Mouse (Mus musculus) heart, postnatal 0 days (tissue): Measurements from ENCODE around the gene Clba1. TPM values are rescaled to one million over a fixed set of nuclear protein-coding genes. Genes with fewer than 3 reads are reported as not detected.

Source experiments
- ATAC-seq: fragments of 200-750 bp; cut with Nextera tagmentation; 2 replicates; pipeline ENCODE4 v1.8.0; 2017; ENCODE audit warnings: low read depth, moderate number of reproducible peaks, moderate library complexity; ENCODE audit not compliant: insufficient read depth
- DNase-seq: peaks from one replicate; pipeline ENCODE4 v3.0.0-alpha.2; 2016; ENCODE audit warnings: low spot score
- H3K27ac ChIP-seq: fragments of 300-500 bp; sonication (generic); 2 replicates; pipeline ENCODE4 v1.5.1; 2014; ENCODE audit warnings: low read depth, mild to moderate bottlenecking
- H3K27me3 ChIP-seq: fragments of 300-500 bp; sonication (generic); 2 replicates; pipeline ENCODE4 v1.6.1; 2014; ENCODE audit warnings: low read length, mixed read lengths; ENCODE audit not compliant: control insufficient read depth, insufficient read depth
- H3K36me3 ChIP-seq: fragments of 300-500 bp; sonication (generic); replicated peaks from 2 replicates; pipeline ENCODE4 v1.6.1; 2014; ENCODE audit warnings: low read length, mixed read lengths; ENCODE audit not compliant: control insufficient read depth, insufficient read depth
- H3K4me1 ChIP-seq: fragments of 300-500 bp; sonication (generic); 2 replicates; pipeline ENCODE4 v1.6.1; 2014; ENCODE audit warnings: antibody characterized with exemption; ENCODE audit not compliant: control insufficient read depth, insufficient read depth
- H3K4me2 ChIP-seq: fragments of 300-500 bp; sonication (generic); 2 replicates; pipeline ENCODE4 v1.6.1; 2014; ENCODE audit warnings: low read depth, mild to moderate bottlenecking, low read length, moderate library complexity
- H3K4me3 ChIP-seq: fragments of 300-500 bp; sonication (generic); 2 replicates; pipeline ENCODE4 v1.5.1; 2014; ENCODE audit warnings: low read depth, low read length
- H3K9ac ChIP-seq: fragments of 300-500 bp; sonication (generic); replicated peaks from 2 replicates; pipeline ENCODE4 v1.6.1; 2014; ENCODE audit warnings: low read depth, low read length, mixed read lengths
- H3K9me3 ChIP-seq: fragments of 300-500 bp; sonication (generic); replicated peaks from 2 replicates; pipeline ENCODE4 v1.6.1; 2016; ENCODE audit warnings: low read length; ENCODE audit not compliant: control insufficient read depth
- CTCF ChIP-seq: IDR thresholded peaks from 2 replicates; pipeline ENCODE4 v1.5.1; 2016; ENCODE audit warnings: antibody characterized with exemption, control low read depth, low read depth
- EP300 ChIP-seq: IDR thresholded peaks from 2 replicates; pipeline ENCODE4 v1.6.1; 2016; ENCODE audit warnings: antibody characterized with exemption, low read depth
- WGBS: fragments of 180-500 bp; shearing (Covaris S2); extraction: QIAGEN DNeasy Blood & Tissue Kit; methylation state at CpG from one replicate; pipeline ENCODE4 v1.1.7; 2014; 5-methylcytosine and 5-hydroxymethylcytosine counted together
- polyA plus RNA-seq: library from polyadenylated mRNA; unstranded; fragments of >200 nt; fragmentation: Nextera tagmentation; extraction: Ambion mirVana; gene quantifications from 2 replicates; pipeline ENCODE4 v1.2.1, GENCODE M21; 2015
- total RNA-seq: library from RNA; depleted of rRNA; stranded (reverse); fragments of >200 nt; gene quantifications from 2 replicates; pipeline ENCODE4 v1.2.3, GENCODE M21; 2014; ENCODE audit warnings: low replicate concordance

The Clba1 gene
- total and polyA plus RNA-seq, 2 experiments from 2014 or later = 8.2 to 9.4 TPM

DNA sequence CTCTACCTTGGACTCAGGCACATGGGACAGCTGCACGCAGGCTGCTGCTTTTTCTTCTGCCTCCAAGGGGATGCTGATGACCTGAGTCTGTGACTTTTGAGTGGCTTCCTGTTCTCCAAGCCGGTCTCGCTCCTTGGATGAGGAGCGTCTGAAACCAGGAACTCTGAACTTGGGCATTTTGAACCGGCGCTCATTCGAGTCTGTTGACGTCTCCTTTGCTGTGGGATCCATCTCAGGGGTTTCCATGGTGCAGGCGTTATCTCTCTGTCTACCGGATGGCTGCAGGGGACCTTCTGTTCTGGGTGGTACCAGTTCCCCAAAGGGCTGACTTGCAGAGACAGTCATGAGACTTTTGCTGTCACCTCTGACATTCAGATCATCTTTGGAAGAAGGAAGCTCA, 34.3 kb upstream of the Clba1 start:
- H3K9me3 ChIP-seq = 0 out of 2 replicates have a peak, but pooled peaks cover 6% of the 10 kb centered on the region
- 89% methylated on average over 10 of the region's 10 CpGs for WGBS
- H3K36me3 ChIP-seq = no peaks in the 10 kb centered on the region

DNA sequence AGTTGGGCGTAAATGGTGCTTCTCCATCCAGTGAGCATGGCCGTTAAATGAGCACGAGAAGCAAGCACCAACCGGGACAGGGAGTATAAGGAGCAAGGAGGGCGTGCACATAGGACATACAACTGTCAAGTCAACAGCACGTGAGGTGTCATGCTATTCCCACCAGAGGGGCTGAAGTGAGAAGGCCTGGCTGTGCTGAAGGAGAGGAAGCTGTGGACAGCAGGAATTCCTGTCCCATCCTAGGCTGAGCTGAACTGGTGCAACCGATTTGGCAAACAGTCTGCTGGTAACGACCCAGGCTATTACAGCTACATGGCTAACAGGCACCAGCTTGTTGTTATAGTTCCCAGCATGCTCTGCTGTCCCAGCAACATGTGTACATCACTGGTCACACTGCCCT, 17.7 kb upstream of the Clba1 start:
- no peak for ATAC-seq
- no peaks in the 10 kb centered on the region for H3K9me3 ChIP-seq
- H3K4me2 ChIP-seq = no peak overlapping the region
- no peak for DNase-seq
- no peak overlapping the region for H3K4me3 ChIP-seq
- H3K27me3 ChIP-seq = 0 out of 2 replicates have a peak, but pooled peaks cover 5% of the 10 kb centered on the region
- no peak overlapping the region for H3K27ac ChIP-seq
- no peak overlapping the region for H3K9ac ChIP-seq
- no peaks in the 10 kb centered on the region for H3K36me3 ChIP-seq
- TF ChIP-seq CTCF (no peak), EP300 (no peak)
- WGBS = 66% methylated on average over 8 of the region's 8 CpGs
- peaks cover 30% of the 10 kb centered on the region for H3K4me1 ChIP-seq

More for the DNA sequence above, 34.3 kb upstream of the Clba1 start:
- H3K27ac ChIP-seq = no peak overlapping the region
- no peaks in the 10 kb centered on the region for H3K4me1 ChIP-seq
- H3K9ac ChIP-seq = no peak overlapping the region
- no peak overlapping the region for H3K4me2 ChIP-seq
- H3K27me3 ChIP-seq = no peaks in the 10 kb centered on the region; the same call in 1 of the 2 replicates
- ATAC-seq (no peak), DNase-seq (no peak)
- TF ChIP-seq EP300 (no peak), CTCF (no peak)
- H3K4me3 ChIP-seq = no peak overlapping the region

DNA sequence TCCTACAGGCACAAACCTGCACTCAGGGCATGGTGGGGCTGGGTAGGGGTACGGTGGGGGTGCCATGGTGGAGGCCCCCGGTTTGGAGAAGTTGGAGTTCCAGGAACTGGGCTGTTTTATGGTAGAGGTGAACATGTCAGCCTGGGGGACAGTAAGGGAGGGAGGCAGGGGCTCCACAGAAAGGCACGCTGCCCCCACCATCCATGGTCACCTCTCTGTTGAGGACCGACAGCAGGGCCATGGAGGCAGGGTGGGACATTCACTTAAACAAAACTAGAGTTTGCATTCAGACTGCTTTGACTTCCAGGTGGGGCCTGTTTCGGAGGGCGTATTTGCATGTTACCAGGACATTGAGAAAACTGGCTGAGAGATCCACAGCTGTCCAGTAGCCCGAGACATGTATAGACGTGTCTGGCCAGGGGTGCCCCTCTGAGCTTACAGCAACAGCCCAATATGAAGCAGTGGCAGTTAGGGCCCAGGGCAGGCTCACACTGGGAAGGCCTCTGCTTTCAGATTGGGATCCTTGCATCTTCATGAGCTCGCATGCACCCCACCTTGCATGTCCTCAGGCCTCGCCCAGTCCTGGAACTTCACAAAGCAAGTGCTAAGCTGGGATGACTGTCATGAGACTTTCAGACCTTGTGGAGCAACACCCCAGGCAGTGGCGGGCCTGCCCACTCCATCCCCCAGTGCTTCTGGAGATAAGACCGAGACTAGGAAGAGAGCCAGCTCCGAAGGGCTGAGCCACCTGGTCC, 15.0 kb upstream of the Clba1 start:
- Histone ChIP-seq H3K4me3 (peak overlapping the region; percentile 18; the same call in 1 of the 2 replicates), H3K27me3 (no peaks in the 10 kb centered on the region), H3K4me2 (peak overlapping the region; percentile 49), H3K36me3 (no peaks in the 10 kb centered on the region), H3K9me3 (no peaks in the 10 kb centered on the region), H3K27ac (peak overlapping the region; percentile 68), H3K9ac (no peak overlapping the region), H3K4me1 (peaks cover 34% of the 10 kb centered on the region)
- TF ChIP-seq EP300 = peak; percentile 66; the same call in 1 of the 2 replicates
- no peak for TF ChIP-seq CTCF
- WGBS = 53% methylated on average over 13 of the region's 13 CpGs
- DNase-seq = peak; percentile 90
- peak; percentile 84 for ATAC-seq

- DNase-seq (no peak), ATAC-seq (peak; percentile 6; the same call in 1 of the 2 replicates)
- 19% methylated on average over 7 of the region's 7 CpGs for WGBS
- TF ChIP-seq CTCF (no peak), EP300 (peak; percentile 7; the same call in 1 of the 2 replicates)
- H3K27ac ChIP-seq = peak overlapping the region; percentile 68
- peaks cover 34% of the 10 kb centered on the region for H3K4me1 ChIP-seq
- no peaks in the 10 kb centered on the region for H3K27me3 ChIP-seq
- H3K36me3 ChIP-seq = no peaks in the 10 kb centered on the region
- no peak overlapping the region for H3K9ac ChIP-seq
- H3K9me3 ChIP-seq = no peaks in the 10 kb centered on the region
- peak overlapping the region; percentile 49 for H3K4me2 ChIP-seq
- peak overlapping the region; percentile 18; the same call in 1 of the 2 replicates for H3K4me3 ChIP-seq
Measured at GRCm38 (mm10) chr12:112794356-112794816, 14.4 kb upstream of the Clba1 start.

GRCm38 (mm10) chr12:112794998-112795397, 13.7 kb upstream of the Clba1 start:
- no peaks in the 10 kb centered on the region for H3K9me3 ChIP-seq
- peak overlapping the region; percentile 7; the same call in 1 of the 2 replicates for H3K4me3 ChIP-seq
- H3K36me3 ChIP-seq = no peaks in the 10 kb centered on the region
- peak overlapping the region; percentile 68; the same call in 1 of the 2 replicates for H3K27ac ChIP-seq
- H3K27me3 ChIP-seq = no peaks in the 10 kb centered on the region
- TF ChIP-seq CTCF (no peak), EP300 (no peak)
- H3K4me1 ChIP-seq = peaks cover 34% of the 10 kb centered on the region
- no peak for ATAC-seq
- no peak overlapping the region; the same call in 1 of the 2 replicates for H3K9ac ChIP-seq
- no peak for DNase-seq
- peak overlapping the region; percentile 49 for H3K4me2 ChIP-seq
- 93% methylated on average over 5 of the region's 5 CpGs for WGBS
